Mouse (Mus musculus) brain, embryonic 14.5 days (tissue): ENCODE results near the gene Olfr71.

Experiments used
- CTCF ChIP-seq: fragments of 200-500 bp; IDR thresholded peaks from 2 replicates; pipeline ENCODE4 v1.5.1; 2012; ENCODE audit warnings: inconsistent platforms, mild to moderate bottlenecking, moderate library complexity, borderline replicate concordance; ENCODE audit not compliant: insufficient read depth, insufficient read length; ENCODE audit errors: extremely low read depth
- POLR2A ChIP-seq: fragments of 200-500 bp; IDR thresholded peaks from 2 replicates; pipeline ENCODE4 v1.6.1; 2012; ENCODE audit warnings: mild to moderate bottlenecking, inconsistent platforms, borderline replicate concordance; ENCODE audit not compliant: poor library complexity, insufficient read depth, insufficient read length, severe bottlenecking; ENCODE audit errors: extremely low read depth

DNA sequence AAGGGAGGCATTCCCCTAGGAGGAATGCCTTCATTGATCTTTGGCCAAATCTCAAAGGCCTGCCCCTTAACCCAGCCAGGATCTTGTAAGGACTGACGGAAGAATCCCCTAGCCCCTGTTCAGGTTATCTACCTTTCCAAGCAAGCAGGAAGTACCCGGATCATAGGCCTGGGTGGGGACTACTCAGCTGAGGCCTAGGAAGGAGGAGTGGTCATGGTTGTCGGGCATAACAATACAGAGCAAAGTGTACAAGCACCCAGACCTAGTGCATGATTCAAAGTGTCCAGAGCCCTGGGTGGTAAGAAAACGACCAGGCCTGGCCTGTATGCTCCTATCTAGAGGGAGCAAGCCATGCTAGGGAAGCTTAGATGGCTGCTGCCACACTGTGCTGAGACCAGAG is 34.4 kb downstream of the Olfr71 start:
- TF ChIP-seq POLR2A (no peak), CTCF (no peak)
